Mouse (Mus musculus): ENCODE measurements around the gene Abca5. TPM values are rescaled to one million over a fixed set of nuclear protein-coding genes. Genes with fewer than 3 reads are reported as not detected.
A peak's percentile ranks its signal among the peaks of the same experiment; 100 is the strongest.

Gene Abca5
- polyA plus RNA-seq, 1 experiment, result 0.24 TPM

DNA sequence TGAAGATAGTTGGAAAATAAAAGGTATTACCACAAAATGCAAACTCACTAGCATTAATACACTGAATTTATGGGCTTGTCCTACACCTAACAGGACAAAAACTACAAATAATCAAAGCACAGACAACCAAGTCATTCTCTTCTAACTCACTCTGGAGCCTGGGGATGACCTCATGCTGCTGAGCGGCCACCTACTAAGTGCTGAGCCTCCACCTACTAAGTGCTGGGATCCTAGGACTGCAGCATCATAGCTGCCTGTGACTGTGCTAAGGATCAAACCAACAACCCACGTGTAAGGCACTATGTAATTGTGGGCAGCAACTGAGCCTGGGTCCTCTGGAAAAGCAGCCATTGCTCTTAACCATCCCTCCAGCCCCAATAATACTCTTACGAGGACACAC is 51.2 kb downstream of the Abca5 start:
- Histone ChIP-seq H3K4me3 (ENCODE audit: control insufficient read depth, insufficient read depth, low read length) (no peak overlapping the region), H3K36me3 (ENCODE audit: control insufficient read depth, insufficient read depth, low read length) (no peaks in the 10 kb centered on the region), H3K27ac (ENCODE audit: control insufficient read depth, insufficient read depth, low read length) (no peak overlapping the region), H3K4me1 (replicated peaks; ENCODE audit: control insufficient read depth, insufficient read depth, low read length) (no peaks in the 10 kb centered on the region), H3K27me3 (ENCODE audit: control insufficient read depth, insufficient read depth, low read length) (no peaks in the 10 kb centered on the region)
- no peak for DNase-seq
- TF ChIP-seq POLR2A (IDR thresholded peaks at IDR 0.05; ENCODE audit: control insufficient read depth, extremely low read depth, insufficient read depth, low read length, poor library complexity), result no peak
- TF ChIP-seq CTCF (IDR thresholded peaks at IDR 0.05; ENCODE audit: borderline replicate concordance, control insufficient read depth, extremely low read depth, insufficient read depth, low read length, poor library complexity), result no peak
- WGBS, result 86% methylated on average over 3 of the region's 3 CpGs

DNA sequence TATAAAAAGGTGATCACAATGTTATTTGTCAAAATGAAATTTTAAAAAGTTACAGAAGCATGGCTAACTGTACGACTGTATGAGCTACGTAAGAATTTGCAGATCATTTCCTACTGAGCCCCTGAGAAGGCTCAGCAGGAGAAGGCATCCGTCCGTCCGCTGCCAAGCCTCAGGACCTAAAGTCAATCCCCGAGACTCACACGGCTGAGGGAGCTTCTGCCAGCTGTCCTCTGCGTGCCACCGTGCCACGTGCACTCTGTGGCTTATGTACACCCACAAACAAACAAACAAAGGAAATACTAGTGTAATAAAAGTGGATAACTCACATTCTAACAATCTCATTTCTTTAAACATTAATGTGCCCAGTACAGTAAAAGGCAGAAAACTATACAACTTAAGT is 52.7 kb downstream of the Abca5 start:
- Histone ChIP-seq H3K4me1 (replicated peaks; ENCODE audit: control insufficient read depth, insufficient read depth, low read length) (no peaks in the 10 kb centered on the region), H3K27me3 (ENCODE audit: control insufficient read depth, insufficient read depth, low read length) (no peaks in the 10 kb centered on the region), H3K27ac (ENCODE audit: control insufficient read depth, insufficient read depth, low read length) (no peak overlapping the region), H3K4me3 (ENCODE audit: control insufficient read depth, insufficient read depth, low read length) (no peak overlapping the region), H3K36me3 (ENCODE audit: control insufficient read depth, insufficient read depth, low read length) (no peaks in the 10 kb centered on the region)
- no peak for DNase-seq
- 45% methylated on average over 10 of the region's 10 CpGs for WGBS
- no peak for TF ChIP-seq CTCF (IDR thresholded peaks at IDR 0.05; ENCODE audit: borderline replicate concordance, control insufficient read depth, extremely low read depth, insufficient read depth, low read length, poor library complexity)
- no peak for TF ChIP-seq POLR2A (IDR thresholded peaks at IDR 0.05; ENCODE audit: control insufficient read depth, extremely low read depth, insufficient read depth, low read length, poor library complexity)

DNA sequence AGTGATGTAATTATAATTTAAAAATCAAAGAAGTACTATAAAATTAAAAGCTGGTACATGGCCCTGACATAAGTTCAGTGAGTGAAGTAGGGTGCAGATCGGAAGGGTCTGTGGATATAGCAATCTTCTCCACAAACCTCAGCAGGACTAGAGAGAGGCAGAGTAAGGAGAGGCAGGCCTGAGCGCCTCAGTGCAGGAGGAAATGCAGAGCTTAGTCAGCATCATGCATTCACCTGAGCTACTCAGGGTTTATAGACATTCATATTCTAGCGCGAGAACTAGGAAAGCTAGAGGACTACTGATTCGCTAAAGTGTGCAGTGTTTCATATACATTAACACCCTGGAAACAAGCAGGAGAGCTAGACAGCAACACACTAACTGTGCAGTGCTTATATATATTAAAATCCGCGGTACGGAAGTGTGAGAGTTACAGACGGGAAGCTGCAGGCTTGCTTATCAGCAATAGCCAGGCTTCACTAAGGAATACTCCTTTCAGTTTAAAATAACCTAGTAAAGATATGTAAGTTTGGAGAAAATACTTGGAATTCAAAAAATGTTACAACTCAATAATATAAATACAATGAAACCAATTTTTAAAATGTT is 53.2 kb downstream of the Abca5 start:
- no peak for DNase-seq
- Histone ChIP-seq H3K4me3 (ENCODE audit: control insufficient read depth, insufficient read depth, low read length) (no peak overlapping the region), H3K27me3 (ENCODE audit: control insufficient read depth, insufficient read depth, low read length) (no peaks in the 10 kb centered on the region), H3K36me3 (ENCODE audit: control insufficient read depth, insufficient read depth, low read length) (no peaks in the 10 kb centered on the region), H3K27ac (ENCODE audit: control insufficient read depth, insufficient read depth, low read length) (no peak overlapping the region), H3K4me1 (replicated peaks; ENCODE audit: control insufficient read depth, insufficient read depth, low read length) (no peaks in the 10 kb centered on the region)
- TF ChIP-seq CTCF (IDR thresholded peaks at IDR 0.05; ENCODE audit: borderline replicate concordance, control insufficient read depth, extremely low read depth, insufficient read depth, low read length, poor library complexity) (no peak), POLR2A (IDR thresholded peaks at IDR 0.05; ENCODE audit: control insufficient read depth, extremely low read depth, insufficient read depth, low read length, poor library complexity) (no peak)
- 55% methylated on average over 9 of the region's 9 CpGs for whole genome bisulfite sequencing

DNA sequence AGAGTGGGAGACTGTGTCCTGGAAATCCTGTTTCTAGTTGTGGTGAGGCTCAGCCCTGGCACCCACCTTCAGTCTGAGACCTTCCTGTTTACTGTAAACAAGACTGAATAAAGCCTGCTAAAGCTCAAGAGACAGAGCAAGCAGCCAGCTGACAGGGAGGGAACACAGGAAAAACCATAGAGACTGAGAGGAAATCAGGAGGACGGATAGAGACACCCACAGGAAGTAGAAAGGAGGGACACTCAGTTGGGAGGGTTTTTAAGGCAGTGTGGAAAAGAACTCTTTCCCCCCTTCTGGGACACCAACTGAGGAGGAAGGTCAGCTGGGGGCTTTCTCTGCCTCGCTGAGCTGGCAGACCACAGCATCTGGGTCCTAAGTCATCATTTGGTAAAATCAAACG is 62.7 kb downstream of the Abca5 start:
- Histone ChIP-seq H3K27ac (ENCODE audit: control insufficient read depth, insufficient read depth, low read length) (no peak overlapping the region), H3K36me3 (ENCODE audit: control insufficient read depth, insufficient read depth, low read length) (no peaks in the 10 kb centered on the region), H3K27me3 (ENCODE audit: control insufficient read depth, insufficient read depth, low read length) (no peaks in the 10 kb centered on the region), H3K4me1 (replicated peaks; ENCODE audit: control insufficient read depth, insufficient read depth, low read length) (no peaks in the 10 kb centered on the region), H3K4me3 (ENCODE audit: control insufficient read depth, insufficient read depth, low read length) (no peak overlapping the region)
- WGBS, result 60% methylated on average over 3 of the region's 3 CpGs
- TF ChIP-seq POLR2A (IDR thresholded peaks at IDR 0.05; ENCODE audit: control insufficient read depth, extremely low read depth, insufficient read depth, low read length, poor library complexity) (no peak), CTCF (IDR thresholded peaks at IDR 0.05; ENCODE audit: borderline replicate concordance, control insufficient read depth, extremely low read depth, insufficient read depth, low read length, poor library complexity) (no peak)
- DNase-seq, result no peak

DNA sequence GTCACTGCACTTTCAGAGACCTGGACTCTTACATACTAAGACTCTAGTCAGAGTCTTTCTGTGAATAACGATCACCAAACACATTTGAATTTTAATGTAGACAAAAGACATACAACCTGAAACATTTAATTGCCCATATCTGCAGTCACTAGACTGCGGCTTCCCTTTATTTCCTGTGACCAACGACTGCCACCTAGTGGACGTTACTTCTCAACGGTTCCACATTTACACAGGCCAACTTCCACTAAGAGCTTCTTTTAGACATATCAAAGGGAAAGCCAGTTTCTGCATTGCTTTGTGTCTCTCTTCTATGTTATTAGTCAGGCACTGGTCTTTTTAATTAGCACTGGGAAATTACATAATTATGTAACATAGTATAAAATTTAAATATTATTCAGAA is 65.8 kb downstream of the Abca5 start:
- 4% methylated on average over 5 of the region's 5 CpGs for whole genome bisulfite sequencing
- H3K27me3 ChIP-seq (ENCODE audit: control insufficient read depth, insufficient read depth, low read length), result no peaks in the 10 kb centered on the region
- DNase-seq, result peak; percentile 42
- TF ChIP-seq CTCF (IDR thresholded peaks at IDR 0.05; ENCODE audit: borderline replicate concordance, control insufficient read depth, extremely low read depth, insufficient read depth, low read length, poor library complexity) (no peak), POLR2A (IDR thresholded peaks at IDR 0.05; ENCODE audit: control insufficient read depth, extremely low read depth, insufficient read depth, low read length, poor library complexity) (no peak)
- H3K4me3 ChIP-seq (ENCODE audit: control insufficient read depth, insufficient read depth, low read length), result no peak overlapping the region
- no peaks in the 10 kb centered on the region for H3K36me3 ChIP-seq (ENCODE audit: control insufficient read depth, insufficient read depth, low read length)
- H3K4me1 ChIP-seq (replicated peaks; ENCODE audit: control insufficient read depth, insufficient read depth, low read length), result no peaks in the 10 kb centered on the region
- no peak overlapping the region for H3K27ac ChIP-seq (ENCODE audit: control insufficient read depth, insufficient read depth, low read length)

DNA sequence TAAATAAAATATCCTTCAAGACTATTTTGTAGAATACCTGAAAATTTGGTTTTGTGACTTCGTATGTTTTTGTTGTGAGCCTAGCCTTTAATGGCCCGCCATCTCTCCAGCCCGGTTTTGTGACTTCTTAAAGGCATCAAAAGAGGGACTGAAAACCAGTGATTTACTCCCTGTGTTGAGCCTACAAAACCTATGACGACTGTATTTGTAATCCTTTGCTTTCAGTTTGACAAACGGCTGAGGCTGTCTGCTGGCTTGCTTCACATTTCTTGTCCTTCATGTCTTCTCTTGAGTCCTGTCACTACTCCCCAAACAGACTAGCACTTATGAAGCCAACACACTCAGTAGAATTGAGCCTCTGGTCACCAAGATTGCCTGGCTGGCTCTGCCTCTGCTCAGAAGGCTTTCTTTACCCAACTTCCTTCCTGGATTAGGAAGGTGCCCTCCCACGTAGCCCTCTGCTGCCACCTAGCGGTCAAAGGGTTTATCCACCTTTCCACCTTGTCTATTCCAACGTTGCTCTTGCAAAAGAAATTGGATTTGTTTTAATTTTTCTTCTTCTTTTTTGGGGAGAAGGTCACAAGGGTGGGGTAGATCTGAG is 69.2 kb downstream of the Abca5 start:
- 31% methylated on average over 8 of the region's 8 CpGs for WGBS
- Histone ChIP-seq H3K36me3 (ENCODE audit: control insufficient read depth, insufficient read depth, low read length) (no peaks in the 10 kb centered on the region), H3K4me3 (ENCODE audit: control insufficient read depth, insufficient read depth, low read length) (no peak overlapping the region), H3K27me3 (ENCODE audit: control insufficient read depth, insufficient read depth, low read length) (no peaks in the 10 kb centered on the region), H3K27ac (ENCODE audit: control insufficient read depth, insufficient read depth, low read length) (no peak overlapping the region), H3K4me1 (replicated peaks; ENCODE audit: control insufficient read depth, insufficient read depth, low read length) (no peaks in the 10 kb centered on the region)
- TF ChIP-seq CTCF (IDR thresholded peaks at IDR 0.05; ENCODE audit: borderline replicate concordance, control insufficient read depth, extremely low read depth, insufficient read depth, low read length, poor library complexity) (peak; percentile 48; the same call in 1 of the 2 replicates), POLR2A (IDR thresholded peaks at IDR 0.05; ENCODE audit: control insufficient read depth, extremely low read depth, insufficient read depth, low read length, poor library complexity) (no peak)
- peak; percentile 88 for DNase-seq
